Mouse (Mus musculus) mature B cell (primary cell): ENCODE data around the gene Rab1a.
"Not testable (repeated sequence)": the region's sequence is repeated elsewhere in the genome, so short reads cannot be mapped to it uniquely, and the experiment has no call there.

Experiments
- in situ Hi-C: fragments of 300-500 bp; cut with MboI; formaldehyde crosslinking; loops from 2 replicates; pipeline ENCODE4 v1.14.3; 2019

Gene Rab1a

DNA sequence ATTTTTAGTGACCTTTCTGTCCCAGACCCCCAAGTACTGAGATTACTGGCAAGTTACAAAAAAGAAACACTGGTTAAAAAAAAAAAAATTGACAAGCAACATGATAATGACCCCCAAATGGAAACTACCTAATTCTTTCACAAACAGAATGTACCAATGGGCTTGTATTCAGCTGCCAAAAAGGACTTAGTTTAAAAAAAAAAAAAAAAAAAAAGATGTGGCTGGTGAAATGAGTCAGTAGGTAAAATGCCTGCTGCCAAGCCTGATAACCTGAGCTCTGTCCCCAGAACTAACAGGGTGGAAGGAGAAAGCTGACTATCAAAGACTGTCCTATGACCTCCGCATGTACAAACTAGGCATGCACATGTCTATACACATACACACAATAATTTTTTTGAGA, 16.0 kb downstream of the Rab1a start:
- in situ Hi-C loops: no loop called here

GRCm38 (mm10) chr11:20221671-20222070, 20.4 kb downstream of the Rab1a start:
- in situ Hi-C loops: not testable (repeated sequence)

DNA sequence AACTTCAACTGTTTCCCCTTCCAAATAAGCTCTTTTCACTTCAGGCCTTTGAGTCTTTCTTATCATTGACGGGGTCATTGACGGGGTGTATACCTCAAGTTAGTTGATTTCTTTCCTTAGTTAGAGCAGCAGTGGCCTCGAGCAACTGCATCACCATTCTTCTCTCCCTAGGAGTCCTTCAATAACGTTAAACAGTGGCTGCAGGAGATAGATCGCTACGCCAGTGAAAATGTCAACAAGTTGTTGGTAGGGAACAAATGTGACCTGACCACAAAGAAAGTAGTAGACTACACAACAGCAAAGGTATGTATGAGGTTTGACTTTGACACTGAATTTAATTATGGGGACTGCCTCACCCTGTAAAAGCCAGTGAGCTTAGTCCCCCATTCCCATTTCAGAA, 23.0 kb downstream of the Rab1a start:
- in situ Hi-C loops: no loop called here

DNA sequence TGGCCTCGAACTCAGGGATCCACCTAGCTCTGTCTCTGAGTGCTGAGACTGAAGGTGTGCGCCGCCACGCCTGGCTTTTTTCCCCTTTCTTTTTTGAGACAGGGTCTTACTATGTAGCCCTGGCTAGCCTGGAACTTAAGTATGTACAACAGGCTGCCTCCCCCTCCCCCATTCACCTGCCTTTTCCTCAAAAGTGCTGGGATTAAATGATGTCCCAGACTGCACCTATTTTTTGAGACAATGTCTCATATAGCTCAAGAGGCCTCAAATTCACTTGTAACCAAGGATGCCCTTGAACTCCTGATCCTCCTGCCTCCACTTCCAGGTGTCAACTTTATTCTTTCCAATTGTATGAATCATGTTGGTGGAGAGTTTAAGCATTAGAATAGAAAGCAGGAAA, 24.7 kb downstream of the Rab1a start:
- in situ Hi-C loops: no loop called here

DNA sequence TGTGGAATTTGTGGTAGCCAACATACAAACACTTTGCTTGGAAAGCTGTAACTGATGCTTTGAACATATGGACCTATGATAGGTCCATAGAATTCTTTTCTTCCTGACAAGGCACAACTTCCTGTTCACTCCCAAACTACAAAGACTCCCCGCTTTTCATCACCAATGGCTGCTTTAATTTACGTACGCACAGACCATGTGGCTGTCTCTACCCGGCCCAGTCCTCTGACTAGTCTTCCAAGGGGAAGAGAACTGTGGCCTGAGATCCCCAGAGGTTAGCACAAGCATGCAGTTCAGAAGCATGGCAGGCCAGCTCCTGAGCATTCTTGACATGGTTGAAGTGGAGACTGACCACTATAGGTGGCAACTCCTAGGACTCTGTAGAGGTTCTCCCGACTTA, 27.4 kb downstream of the Rab1a start:
- in situ Hi-C loops: no loop called here

- in situ Hi-C loops: no loop called here
Measured at GRCm38 (mm10) chr11:20229311-20229710, 28.1 kb downstream of the Rab1a start.

GRCm38 (mm10) chr11:20230286-20230685, 29.1 kb downstream of the Rab1a start:
- in situ Hi-C loops: no loop called here

GRCm38 (mm10) chr11:20231128-20231878, 30.1 kb downstream of the Rab1a start:
- in situ Hi-C loops: no loop called here

DNA sequence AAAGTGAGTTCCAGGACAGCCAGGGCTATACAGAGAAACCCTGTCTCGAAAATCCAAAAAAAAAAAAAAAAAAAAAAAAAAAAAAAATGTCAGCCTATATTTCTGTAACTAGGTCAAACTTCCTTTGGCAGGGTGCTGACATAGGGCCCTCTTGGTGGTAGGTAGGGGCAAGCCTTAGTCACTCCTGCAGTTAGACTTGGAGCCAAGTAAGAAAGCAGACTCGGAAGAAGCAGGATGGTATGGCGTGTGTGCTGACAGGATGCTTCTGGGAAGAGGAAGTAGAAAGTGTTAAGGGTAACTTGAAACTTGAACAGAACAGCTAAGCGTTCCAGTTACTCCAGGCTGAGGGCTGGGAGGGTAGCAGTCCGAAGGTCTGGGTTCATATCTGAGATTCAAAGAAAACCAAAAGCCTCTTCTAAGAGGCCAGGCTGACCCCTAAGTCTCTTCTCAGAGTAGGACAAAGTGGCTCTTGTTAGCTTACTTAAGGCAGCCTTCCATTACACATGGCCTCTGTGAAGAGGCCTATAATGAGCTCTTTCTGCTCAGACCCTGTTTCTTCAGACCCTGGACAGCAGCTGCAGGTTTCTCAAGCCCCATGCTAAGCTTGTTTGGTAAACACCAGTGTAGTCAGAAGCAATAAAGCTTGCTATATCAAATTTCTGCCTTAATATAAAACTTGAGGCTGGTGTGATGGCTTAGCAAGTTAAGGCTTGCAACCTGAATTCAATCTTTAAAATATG, 31.0 kb downstream of the Rab1a start:
- in situ Hi-C loops: no loop called here

DNA sequence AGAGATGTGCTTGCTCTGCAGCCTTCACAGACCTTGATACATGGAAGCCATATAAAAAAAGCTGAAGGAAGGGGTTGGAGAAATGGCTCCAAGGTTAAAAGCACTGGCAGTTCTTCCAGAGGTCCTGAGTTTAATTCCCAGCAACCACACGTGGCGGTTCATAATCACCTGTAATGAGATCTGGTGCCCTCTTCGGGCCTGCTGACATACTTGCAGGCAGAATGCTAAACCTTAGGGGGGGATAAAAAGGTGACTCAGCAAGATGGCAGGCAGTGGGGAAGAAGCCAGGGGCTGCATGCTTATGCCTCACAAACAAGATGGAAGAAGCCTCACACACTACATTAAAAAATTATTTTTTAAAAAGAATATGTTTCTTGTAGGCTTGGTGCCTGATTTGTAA, 33.0 kb downstream of the Rab1a start:
- in situ Hi-C loops: no loop called here

- in situ Hi-C loops: no loop called here
Measured at GRCm38 (mm10) chr11:20237018-20237417, 35.8 kb downstream of the Rab1a start.

DNA sequence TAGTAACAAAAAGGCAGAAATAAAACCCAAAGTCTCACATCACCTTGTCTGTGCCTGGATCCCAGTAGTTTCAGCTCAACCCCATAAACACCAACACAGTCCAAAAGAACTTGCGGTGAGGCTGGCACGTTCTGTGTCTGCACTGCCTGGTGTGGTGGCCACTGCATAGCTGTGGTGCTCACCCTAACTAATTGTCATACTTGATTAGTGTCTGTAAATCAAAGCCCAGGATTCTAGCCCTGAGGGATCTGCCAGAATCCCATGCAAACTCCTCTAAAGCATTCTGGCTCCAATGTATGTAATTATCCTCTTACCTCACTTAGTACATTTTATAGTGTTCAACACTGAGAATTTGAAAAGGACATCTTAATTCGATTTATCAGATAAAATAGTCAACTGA, 36.7 kb downstream of the Rab1a start:
- in situ Hi-C loops: no loop called here

DNA sequence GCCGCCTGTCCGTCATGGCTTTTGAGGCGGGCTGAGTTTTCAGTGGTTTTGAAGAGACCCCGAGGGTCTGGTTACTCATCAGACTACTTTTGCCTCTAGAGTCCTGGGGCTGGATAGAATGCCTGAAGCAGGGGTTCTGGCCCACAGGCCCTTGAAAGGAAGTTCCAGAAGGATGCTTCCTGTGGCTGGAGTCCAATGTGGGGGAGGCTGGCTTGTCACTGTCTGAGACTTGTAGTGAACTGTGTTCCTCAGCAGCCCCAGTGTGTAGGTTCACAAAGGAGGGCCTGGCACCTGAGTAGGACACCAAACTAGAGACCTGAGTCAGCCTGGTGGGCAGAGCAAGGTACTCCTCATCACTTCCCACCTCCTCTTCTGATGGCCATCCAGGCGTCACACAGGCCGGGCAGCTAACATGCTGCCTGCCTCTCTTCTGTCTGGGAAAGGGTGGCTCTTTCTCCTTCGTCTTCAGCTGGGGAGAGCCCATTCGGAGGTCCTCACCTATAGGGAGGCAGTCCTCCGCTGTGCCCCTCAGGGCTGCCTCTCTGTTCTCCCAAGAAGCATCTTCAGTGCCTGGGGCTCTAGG, 38.1 kb downstream of the Rab1a start:
- in situ Hi-C loops: no loop called here

GRCm38 (mm10) chr11:20240331-20240730, 39.1 kb downstream of the Rab1a start:
- in situ Hi-C loops: no loop called here

GRCm38 (mm10) chr11:20241311-20241710, 40.1 kb downstream of the Rab1a start:
- in situ Hi-C loops: no loop called here

GRCm38 (mm10) chr11:20242366-20243056, 41.3 kb downstream of the Rab1a start:
- in situ Hi-C loops: no loop called here

- in situ Hi-C loops: no loop called here
Measured at GRCm38 (mm10) chr11:20243214-20243913, 42.1 kb downstream of the Rab1a start.

GRCm38 (mm10) chr11:20244336-20245290, 43.4 kb downstream of the Rab1a start:
- in situ Hi-C loops: no loop called here

- in situ Hi-C loops: no loop called here
Measured at GRCm38 (mm10) chr11:20245316-20245715, 44.1 kb downstream of the Rab1a start.

- in situ Hi-C loops: no loop called here
Measured at GRCm38 (mm10) chr11:20246616-20247015, 45.4 kb downstream of the Rab1a start.
